Mouse (Mus musculus): ENCODE results near the gene Coro2b.

- TF ChIP-seq CTCF (IDR thresholded peaks at IDR 0.05; ENCODE audit: insufficient read depth, low read depth, low read length) = no peak
- TF ChIP-seq POLR2A (IDR thresholded peaks at IDR 0.05; ENCODE audit: insufficient read depth, low read depth, low read length) = no peak
Measured at GRCm38 (mm10) chr9:62567818-62568217, 31.0 kb upstream of the Coro2b start.

All from olfactory bulb, adult 2 months (tissue).